Mouse (Mus musculus) hindbrain, postnatal 0 days (tissue): Measurements from ENCODE around the gene Slain2. TPM values are rescaled to one million over a fixed set of nuclear protein-coding genes. Genes with fewer than 3 reads are reported as not detected.
"Not testable (repeated sequence)": the region's sequence is repeated elsewhere in the genome, so short reads cannot be mapped to it uniquely, and the experiment has no call there.

ENCODE experiments used
- ATAC-seq: fragments of 200-750 bp; cut with Nextera tagmentation; 2 replicates; pipeline ENCODE4 v1.8.0; 2017; ENCODE audit warnings: mild to moderate bottlenecking, moderate TSS enrichment, moderate library complexity
- DNase-seq: peaks from one replicate; pipeline ENCODE4 v3.0.0-alpha.2; 2015; ENCODE audit warnings: low spot score
- H3K27ac ChIP-seq: fragments of 300-500 bp; sonication (generic); 2 replicates; pipeline ENCODE4 v1.5.1; 2014; ENCODE audit warnings: mild to moderate bottlenecking
- H3K27me3 ChIP-seq: fragments of 300-500 bp; sonication (generic); 2 replicates; pipeline ENCODE4 v1.6.1; 2014; ENCODE audit warnings: low read length, mixed read lengths; ENCODE audit not compliant: insufficient read depth
- H3K36me3 ChIP-seq: fragments of 300-500 bp; sonication (generic); 2 replicates; pipeline ENCODE4 v1.6.1; 2014; ENCODE audit warnings: low read length, mixed read lengths; ENCODE audit not compliant: insufficient read depth
- H3K4me1 ChIP-seq: fragments of 300-500 bp; sonication (generic); 2 replicates; pipeline ENCODE4 v1.6.1; 2014; ENCODE audit warnings: antibody characterized with exemption, low read length, mixed read lengths; ENCODE audit not compliant: insufficient read depth
- H3K4me2 ChIP-seq: fragments of 300-500 bp; sonication (generic); 2 replicates; pipeline ENCODE4 v1.6.1; 2014; ENCODE audit warnings: low read depth, mild to moderate bottlenecking, low read length, moderate library complexity, mixed read lengths
- H3K4me3 ChIP-seq: fragments of 300-500 bp; sonication (generic); 2 replicates; pipeline ENCODE4 v1.5.1; 2014; ENCODE audit warnings: low read length
- H3K9ac ChIP-seq: fragments of 300-500 bp; sonication (generic); replicated peaks from 2 replicates; pipeline ENCODE4 v1.6.1; 2014; ENCODE audit warnings: mild to moderate bottlenecking, low read length, moderate library complexity, mixed read lengths
- H3K9me3 ChIP-seq: fragments of 300-500 bp; sonication (generic); 2 replicates; pipeline ENCODE4 v1.6.1; 2016; ENCODE audit warnings: low read length, mixed read lengths
- CTCF ChIP-seq: IDR thresholded peaks from 2 replicates; pipeline ENCODE4 v1.5.1; 2016; ENCODE audit warnings: antibody characterized with exemption, control low read depth, low read depth
- WGBS: fragments of 180-500 bp; shearing (Covaris S2); extraction: QIAGEN DNeasy Blood & Tissue Kit; methylation state at CpG from one replicate; pipeline ENCODE4 v1.1.7; 2014; 5-methylcytosine and 5-hydroxymethylcytosine counted together
- polyA plus RNA-seq: library from polyadenylated mRNA; unstranded; fragments of >200 nt; fragmentation: Nextera tagmentation; extraction: Ambion mirVana; gene quantifications from 2 replicates; pipeline ENCODE4 v1.2.1, GENCODE M21; 2015
- total RNA-seq: library from RNA; depleted of rRNA; stranded (reverse); fragments of >200 nt; gene quantifications from 2 replicates; pipeline ENCODE4 v1.2.3, GENCODE M21; 2014

The Slain2 gene
- total and polyA plus RNA-seq, 2 experiments from 2014 or later, result 10.0 to 37.4 TPM

DNA sequence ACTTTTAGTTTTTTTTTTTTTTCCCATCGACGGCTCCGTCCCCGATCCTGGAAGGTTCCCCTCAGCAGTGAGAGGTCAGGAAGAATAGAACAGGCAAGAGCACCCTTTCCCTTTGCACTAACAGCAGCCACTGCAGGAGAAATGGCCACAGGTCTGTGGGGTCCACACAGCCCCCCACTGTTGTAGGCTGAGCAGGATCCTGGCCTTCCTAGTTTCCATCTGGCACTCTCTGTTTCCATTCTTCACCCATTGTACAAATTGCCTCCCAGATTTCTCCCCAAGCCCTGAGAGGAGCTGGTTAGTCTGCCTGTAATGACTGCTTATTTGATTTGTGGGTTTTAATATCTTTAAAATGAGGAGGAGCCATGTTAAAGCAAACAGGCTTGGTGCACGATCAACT, 89.9 kb downstream of the Slain2 start:
- Histone ChIP-seq H3K4me3 (no peak overlapping the region), H3K27me3 (no peaks in the 10 kb centered on the region), H3K4me2 (no peak overlapping the region), H3K9ac (no peak overlapping the region), H3K27ac (no peak overlapping the region), H3K36me3 (no peaks in the 10 kb centered on the region), H3K4me1 (no peaks in the 10 kb centered on the region), H3K9me3 (no peaks in the 10 kb centered on the region)
- TF ChIP-seq CTCF, result no peak
- WGBS, result 90% methylated on average over 5 of the region's 5 CpGs
- DNase-seq (no peak), ATAC-seq (no peak)

DNA sequence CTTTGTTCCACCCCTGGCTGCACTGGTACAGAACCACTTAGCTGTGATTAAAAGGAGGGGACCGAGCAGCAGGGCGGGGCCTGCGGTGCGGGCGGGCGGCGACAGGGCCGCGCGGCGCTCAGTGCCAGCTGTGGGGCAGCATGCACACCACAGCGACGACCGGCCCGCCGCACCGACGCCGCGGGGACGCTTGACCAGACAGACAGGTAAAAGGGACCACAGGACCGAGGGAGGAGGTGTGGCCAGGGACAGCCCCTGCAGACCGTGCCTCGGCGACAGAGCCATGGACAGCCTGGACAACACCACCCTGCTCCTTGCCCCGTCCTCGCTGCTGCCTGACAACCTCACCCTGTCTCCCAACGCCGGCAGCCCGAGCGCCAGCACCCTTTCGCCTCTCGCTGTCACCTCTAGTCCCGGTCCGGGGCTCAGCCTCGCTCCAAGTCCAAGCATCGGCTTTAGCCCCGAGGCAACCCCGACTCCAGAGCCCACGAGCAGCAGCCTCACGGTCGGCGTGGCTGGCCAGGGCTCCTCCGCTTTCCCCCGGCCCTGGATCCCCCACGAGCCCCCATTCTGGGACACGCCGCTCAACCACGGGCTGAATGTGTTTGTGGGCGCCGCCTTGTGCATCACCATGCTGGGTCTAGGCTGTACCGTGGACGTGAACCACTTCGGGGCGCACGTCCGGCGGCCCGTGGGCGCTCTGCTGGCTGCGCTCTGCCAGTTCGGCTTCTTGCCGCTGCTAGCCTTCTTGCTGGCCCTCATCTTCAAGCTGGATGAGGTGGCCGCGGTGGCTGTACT, 92.9 kb downstream of the Slain2 start, which contains the start of gene Slc10a4:
Slc10a4 (plus strand) TSS at position 100 of the 798 bp plus-strand sequence.
- Histone ChIP-seq H3K36me3 (no peaks in the 10 kb centered on the region), H3K4me2 (peak within 1 kb of the TSS; percentile 58), H3K27ac (no peak within 1 kb of the TSS), H3K4me1 (no peaks in the 10 kb centered on the region), H3K9me3 (no peaks in the 10 kb centered on the region), H3K9ac (peak within 1 kb of the TSS; percentile 35; the same call in 1 of the 2 replicates), H3K4me3 (peak within 1 kb of the TSS; percentile 39), H3K27me3 (no peaks in the 10 kb centered on the region)
- TF ChIP-seq CTCF, result no peak
- 7% methylated on average over 65 of the region's 65 CpGs for WGBS
- ATAC-seq (peak; percentile 80), DNase-seq (peak; percentile 21)

DNA sequence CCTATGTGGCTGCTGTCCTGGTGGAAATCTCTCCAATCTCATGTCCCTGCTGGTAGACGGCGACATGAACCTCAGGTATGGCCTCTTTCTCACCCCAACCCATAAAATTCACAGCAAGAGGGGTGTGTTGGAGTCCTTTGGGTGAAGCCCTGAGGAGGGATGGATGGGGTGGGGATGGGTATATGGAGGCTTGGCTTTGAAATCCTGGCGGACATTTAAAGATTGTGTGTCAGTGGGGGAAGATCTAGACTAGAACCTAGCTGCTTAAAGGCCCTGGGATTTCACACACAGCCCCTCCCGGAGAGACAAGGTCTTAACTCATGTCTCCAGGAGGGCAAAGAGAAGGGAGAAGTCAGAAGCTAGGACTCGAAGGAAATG, 93.5 kb downstream of the Slain2 start:
- Histone ChIP-seq H3K9me3 (no peaks in the 10 kb centered on the region), H3K27ac (no peak overlapping the region), H3K4me2 (peak overlapping the region; percentile 58; the same call in 1 of the 2 replicates), H3K27me3 (no peaks in the 10 kb centered on the region), H3K36me3 (no peaks in the 10 kb centered on the region), H3K9ac (no peak overlapping the region), H3K4me1 (no peaks in the 10 kb centered on the region), H3K4me3 (peak overlapping the region; percentile 39)
- no peak for TF ChIP-seq CTCF
- no peak for DNase-seq
- ATAC-seq, result peak; percentile 31; the same call in 1 of the 2 replicates
- 49% methylated on average over 5 of the region's 5 CpGs for WGBS

DNA sequence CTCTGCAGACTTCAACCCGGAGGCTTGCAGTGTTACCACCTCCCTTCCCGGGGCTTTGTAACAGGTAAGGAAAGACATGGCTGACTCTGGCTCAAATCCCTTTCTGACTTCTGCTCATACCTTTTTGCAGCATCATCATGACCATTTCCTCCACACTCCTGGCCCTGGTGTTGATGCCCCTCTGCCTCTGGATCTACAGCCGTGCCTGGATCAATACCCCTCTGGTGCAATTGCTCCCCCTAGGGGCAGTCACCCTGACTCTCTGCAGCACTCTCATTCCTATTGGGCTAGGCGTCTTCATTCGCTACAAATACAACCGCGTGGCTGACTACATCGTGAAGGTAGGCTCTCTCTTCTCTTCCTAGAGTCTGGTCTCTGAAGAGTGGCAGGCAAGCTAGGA, 94.1 kb downstream of the Slain2 start:
- not testable (repeated sequence) for H3K27me3 ChIP-seq, H3K27ac ChIP-seq, DNase-seq, H3K9ac ChIP-seq, H3K9me3 ChIP-seq, ATAC-seq, H3K4me2 ChIP-seq, H3K36me3 ChIP-seq, H3K4me1 ChIP-seq, H3K4me3 ChIP-seq
- 48% methylated on average over 8 of the region's 8 CpGs for WGBS
- TF ChIP-seq CTCF, result peak; percentile 40

DNA sequence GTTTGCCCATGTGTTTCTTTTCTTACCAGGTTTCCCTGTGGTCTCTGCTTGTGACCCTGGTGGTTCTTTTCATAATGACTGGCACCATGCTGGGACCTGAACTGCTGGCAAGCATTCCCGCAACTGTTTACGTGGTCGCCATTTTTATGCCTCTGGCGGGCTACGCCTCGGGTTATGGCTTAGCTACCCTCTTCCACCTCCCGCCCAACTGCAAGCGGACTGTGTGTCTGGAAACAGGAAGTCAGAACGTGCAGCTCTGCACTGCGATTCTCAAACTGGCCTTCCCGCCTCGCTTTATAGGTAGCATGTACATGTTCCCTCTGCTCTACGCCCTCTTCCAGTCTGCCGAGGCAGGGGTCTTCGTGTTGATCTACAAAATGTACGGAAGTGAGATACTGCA, 97.7 kb downstream of the Slain2 start:
- not testable (repeated sequence) for DNase-seq, H3K9ac ChIP-seq, H3K27ac ChIP-seq, H3K27me3 ChIP-seq, H3K4me1 ChIP-seq, ATAC-seq, H3K36me3 ChIP-seq, H3K4me3 ChIP-seq, H3K4me2 ChIP-seq, H3K9me3 ChIP-seq
- 95% methylated on average over 14 of the region's 16 CpGs for WGBS

DNA sequence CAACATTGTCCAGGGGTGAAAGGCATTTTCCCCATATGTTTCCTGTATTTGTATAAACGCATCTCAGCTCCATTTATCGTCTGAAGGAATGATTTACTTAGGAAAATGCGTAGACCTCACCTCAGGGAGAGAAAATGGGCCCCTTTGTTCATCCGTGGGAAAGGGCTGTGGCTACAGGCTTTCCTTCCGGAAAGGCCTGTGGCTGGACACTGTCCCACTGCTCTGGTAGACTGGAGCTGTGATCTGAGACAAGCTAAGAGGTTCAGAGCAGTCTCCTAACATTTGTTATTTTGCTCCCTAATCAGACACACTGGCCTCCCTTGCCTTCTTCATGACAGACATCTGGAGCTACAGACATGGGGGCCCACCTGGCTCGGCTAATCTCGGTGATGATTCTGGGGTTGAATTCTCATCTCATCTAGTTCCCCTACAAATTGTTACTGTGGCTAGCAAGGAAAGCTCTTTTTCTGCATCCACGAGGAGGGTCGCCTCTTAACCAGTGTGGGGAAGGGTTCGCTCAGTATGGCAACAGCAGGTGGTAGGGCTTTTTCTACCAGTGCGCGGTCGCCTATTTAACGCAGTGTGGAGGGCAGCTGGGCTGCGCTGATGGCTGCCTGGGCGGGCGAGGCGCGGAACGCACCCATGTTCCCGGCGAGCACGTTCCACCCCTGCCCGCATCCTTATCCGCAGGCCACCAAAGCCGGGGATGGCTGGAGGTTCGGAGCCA, 98.9 kb downstream of the Slain2 start:
- H3K9ac ChIP-seq, H3K4me1 ChIP-seq, DNase-seq, H3K27me3 ChIP-seq, H3K27ac ChIP-seq, H3K36me3 ChIP-seq, H3K9me3 ChIP-seq: not testable (repeated sequence)
- Histone ChIP-seq H3K4me2 (peak overlapping the region; percentile 51; the same call in 1 of the 2 replicates), H3K4me3 (peak overlapping the region; percentile 32; the same call in 1 of the 2 replicates)
- 22% methylated on average over 26 of the region's 27 CpGs for WGBS
- ATAC-seq, result peak; percentile 37; the same call in 1 of the 2 replicates

DNA sequence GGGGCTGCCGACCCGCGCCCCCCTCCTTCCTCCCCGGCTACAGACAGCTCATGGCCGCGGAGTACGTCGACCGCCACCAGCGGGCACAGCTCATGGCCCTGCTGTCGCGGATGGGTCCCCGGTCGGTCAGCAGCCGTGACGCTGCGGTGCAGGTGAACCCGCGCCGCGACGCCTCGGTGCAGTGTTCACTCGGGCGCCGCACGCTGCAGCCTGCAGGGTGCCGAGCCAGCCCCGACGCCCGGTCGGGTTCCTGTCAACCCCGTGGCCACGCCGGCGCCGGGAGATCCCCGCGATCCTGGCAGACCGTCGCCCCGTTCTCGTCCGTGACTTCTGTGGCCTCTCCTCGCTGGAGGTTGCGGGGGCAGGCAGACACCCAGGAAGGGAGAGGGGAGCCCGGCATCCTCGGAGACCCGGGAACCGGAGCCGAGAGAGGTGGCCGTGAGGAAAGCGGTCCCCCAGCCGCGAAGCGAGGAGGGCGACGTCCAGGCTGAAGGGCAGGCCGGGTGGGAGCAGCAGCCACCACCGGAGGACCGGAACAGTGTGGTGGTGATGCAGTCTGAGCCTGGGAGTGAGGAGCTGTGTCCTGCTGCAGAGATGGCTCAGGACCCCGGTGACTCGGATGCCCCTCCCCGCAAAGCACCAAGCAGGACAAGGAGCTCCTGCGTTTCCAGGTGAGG, 99.6 kb downstream of the Slain2 start:
- not testable (repeated sequence) for H3K36me3 ChIP-seq, H3K4me1 ChIP-seq, H3K27ac ChIP-seq, H3K27me3 ChIP-seq, H3K9me3 ChIP-seq, DNase-seq
- peak overlapping the region; percentile 51 for H3K4me2 ChIP-seq
- 4% methylated on average over 39 of the region's 65 CpGs for WGBS
- peak; percentile 72 for ATAC-seq
- peak overlapping the region; percentile 32 for H3K4me3 ChIP-seq
- H3K9ac ChIP-seq, result 0 out of 2 replicates have a peak overlapping the region, but pooled peaks have one; percentile 17
